Mouse (Mus musculus): ENCODE measurements at regions not wholly inside any gene's neighbourhood (a gene's known extent, or its start where the extent isn't known, plus 50 kb on each side); places are given as distances from the start of the nearest gene placed in this dataset.
"Not testable (repeated sequence)": the region's sequence is repeated elsewhere in the genome, so short reads cannot be mapped to it uniquely, and the experiment has no call there.

- DNase-seq (ENCODE audit: low read depth, low spot score), result no peak
These were observed 315.5 kb upstream of the Pou3f2 start for GRCm38 (mm10) chr4:22803665-22804064.

GRCm38 (mm10) chr4:22792826-22793225, 304.7 kb upstream of the Pou3f2 start:
- no peak for DNase-seq (ENCODE audit: low read depth, low spot score)

- DNase-seq (ENCODE audit: low read depth, low spot score), result no peak
These were observed 299.7 kb upstream of the Pou3f2 start for GRCm38 (mm10) chr4:22787866-22788265.

GRCm38 (mm10) chr4:22763026-22763425, 274.9 kb upstream of the Pou3f2 start:
- DNase-seq (ENCODE audit: low read depth, low spot score), result not testable (repeated sequence)

All from ES-CJ7 (cell line).